Mouse (Mus musculus): ENCODE results near the gene Hnrnpd. TPM values are rescaled to one million over a fixed set of nuclear protein-coding genes. Genes with fewer than 3 reads are reported as not detected.
A peak's percentile ranks its signal among the peaks of the same experiment; 100 is the strongest.

Hnrnpd gene
- polyA plus RNA-seq, 1 experiment from 2014 or later: 253 TPM

DNA sequence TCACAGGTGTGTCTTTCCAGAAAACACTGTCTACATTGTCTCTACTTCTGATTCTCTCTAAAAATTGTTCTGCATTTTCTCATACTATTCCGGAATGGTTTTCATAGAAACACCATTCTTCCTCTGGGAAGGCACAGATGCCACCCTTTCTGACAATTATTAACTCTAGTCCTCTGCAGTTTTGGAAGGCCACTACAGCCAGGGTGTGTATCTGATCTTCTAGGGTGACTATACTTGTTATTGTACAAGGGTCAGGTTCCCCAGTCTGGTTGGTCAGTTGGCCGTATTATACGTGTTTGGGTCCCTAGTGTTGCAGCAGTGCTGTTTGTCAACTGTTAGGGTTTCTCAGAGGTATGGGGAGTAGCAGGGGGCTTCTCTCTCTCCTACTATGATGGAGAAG lies 15.9 kb upstream of the Hnrnpd start:
- DNase-seq (ENCODE audit: low spot score): no peak
- 91% methylated on average over 3 of the region's 3 CpGs for WGBS
- H3K9me3 ChIP-seq: no peaks in the 10 kb centered on the region

DNA sequence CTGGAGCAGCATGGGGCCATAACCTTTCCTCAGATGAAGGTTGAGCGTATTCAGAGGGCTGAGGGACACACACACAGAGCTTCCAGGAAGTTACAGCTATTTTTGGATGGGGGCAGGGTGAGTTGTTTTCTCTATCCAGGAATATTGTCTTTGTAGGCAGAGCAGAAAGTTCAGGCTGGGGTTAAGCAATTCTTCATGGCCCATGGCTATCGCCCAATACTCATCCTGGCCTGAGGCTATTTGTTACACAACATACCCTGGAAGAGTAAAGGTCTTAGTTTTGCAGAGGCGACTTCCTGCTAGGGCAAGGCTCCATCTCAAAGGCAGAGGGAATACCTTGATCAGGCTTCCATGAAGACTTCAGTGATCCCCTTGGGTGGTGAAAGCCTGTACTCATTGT lies 15.4 kb upstream of the Hnrnpd start:
- 78% methylated on average over 3 of the region's 3 CpGs for WGBS
- no peak for DNase-seq (ENCODE audit: low spot score)
- no peaks in the 10 kb centered on the region for H3K27me3 ChIP-seq (replicated peaks; ENCODE audit: low read depth, poor library complexity, severe bottlenecking)
- no peak overlapping the region for H3K4me3 ChIP-seq
- no peak overlapping the region for H3K27ac ChIP-seq (replicated peaks)
- H3K4me1 ChIP-seq: no peaks in the 10 kb centered on the region
- H3K36me3 ChIP-seq (replicated peaks): no peaks in the 10 kb centered on the region
- H3K9me3 ChIP-seq: no peaks in the 10 kb centered on the region

More for the DNA sequence above, 15.9 kb upstream of the Hnrnpd start:
- Histone ChIP-seq H3K4me1 (no peaks in the 10 kb centered on the region), H3K36me3 (replicated peaks) (no peaks in the 10 kb centered on the region), H3K27me3 (replicated peaks; ENCODE audit: low read depth, poor library complexity, severe bottlenecking) (no peaks in the 10 kb centered on the region), H3K4me3 (no peak overlapping the region), H3K27ac (replicated peaks) (no peak overlapping the region)

DNA sequence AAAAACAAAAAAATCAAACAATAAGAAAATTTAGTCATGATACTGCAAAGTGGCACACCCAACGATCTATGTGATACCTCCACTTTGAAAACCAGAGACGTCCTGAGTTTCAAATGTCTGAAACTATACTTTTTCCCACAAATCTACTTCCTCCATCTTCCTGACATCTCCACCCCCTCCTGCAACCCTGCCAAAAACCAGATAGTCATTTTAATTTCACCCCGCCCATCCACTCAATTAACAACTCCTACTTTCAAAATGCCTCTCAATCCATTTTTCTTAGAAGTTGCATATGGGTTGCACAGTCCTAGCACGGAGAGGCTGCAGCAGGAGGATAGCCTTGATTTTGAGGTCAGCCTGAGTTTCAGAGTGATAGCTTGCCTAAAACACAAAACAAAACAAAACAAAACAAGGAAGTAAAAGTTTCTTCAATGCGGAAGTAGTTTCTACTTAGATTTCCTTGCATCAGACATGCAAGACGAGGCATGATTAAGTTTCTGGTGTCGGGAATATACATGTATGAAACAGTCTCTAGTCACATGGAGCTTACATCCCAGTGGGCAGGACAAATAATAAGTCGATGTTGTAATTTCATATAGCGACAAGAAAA lies 4.8 kb upstream of the Hnrnpd start:
- DNase-seq (ENCODE audit: low spot score): no peak

GRCm38 (mm10) chr5:99977516-99978301 lies 1.0 kb downstream of the Hnrnpd start:
- H3K36me3 ChIP-seq (replicated peaks): peaks cover 40% of the 10 kb centered on the region
- H3K9me3 ChIP-seq: peaks cover 2% of the 10 kb centered on the region; the same call in 1 of the 2 replicates
- peak overlapping the region; percentile 100 for H3K27ac ChIP-seq (replicated peaks)
- no peaks in the 10 kb centered on the region for H3K27me3 ChIP-seq (replicated peaks; ENCODE audit: low read depth, poor library complexity, severe bottlenecking)
- peaks cover 33% of the 10 kb centered on the region for H3K4me1 ChIP-seq
- 2% methylated on average over 47 of the region's 50 CpGs for WGBS
- H3K4me3 ChIP-seq: peak overlapping the region; percentile 97
- DNase-seq (ENCODE audit: low spot score): peak; percentile 90

More for the DNA sequence above, 4.8 kb upstream of the Hnrnpd start:
- Histone ChIP-seq H3K27ac (replicated peaks) (no peak overlapping the region), H3K27me3 (replicated peaks; ENCODE audit: low read depth, poor library complexity, severe bottlenecking) (no peaks in the 10 kb centered on the region), H3K4me3 (no peak overlapping the region), H3K4me1 (peaks cover 5% of the 10 kb centered on the region), H3K36me3 (replicated peaks) (peaks cover 6% of the 10 kb centered on the region), H3K9me3 (peaks cover 2% of the 10 kb centered on the region; the same call in 1 of the 2 replicates)
- 92% methylated on average over 9 of the region's 9 CpGs for WGBS

DNA sequence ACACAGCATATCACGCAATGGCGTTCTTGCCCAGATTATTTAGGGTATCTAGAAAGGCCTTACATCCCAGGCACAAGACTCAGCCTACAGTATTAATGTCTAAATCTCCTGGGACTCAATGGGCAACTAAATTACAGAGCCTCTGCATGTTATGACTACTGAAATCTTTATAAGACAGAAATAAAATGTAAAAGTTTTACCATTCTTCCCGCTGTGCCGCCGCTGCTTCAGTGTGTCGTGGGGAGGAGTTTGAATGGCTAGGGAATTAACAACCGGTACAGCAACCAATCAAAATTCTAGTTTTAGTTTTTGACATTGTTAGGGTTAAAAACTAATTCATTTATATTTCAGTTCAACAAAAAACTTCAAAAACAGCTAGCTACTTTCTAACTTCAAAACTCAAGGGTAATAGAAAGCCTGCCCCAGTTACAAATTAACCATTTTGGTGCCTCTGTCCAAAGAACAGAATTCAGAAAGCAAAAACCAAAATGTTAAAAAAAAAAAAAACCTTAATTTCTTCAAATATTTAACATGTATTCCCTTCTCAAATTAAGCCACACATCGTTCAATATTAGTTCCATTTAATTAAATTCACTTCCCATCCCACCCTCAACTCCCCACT lies 2.3 kb downstream of the Hnrnpd start:
- 33% methylated on average over 8 of the region's 8 CpGs for WGBS
- Histone ChIP-seq H3K4me3 (peak overlapping the region; percentile 97), H3K27ac (replicated peaks) (peak overlapping the region; percentile 100), H3K36me3 (replicated peaks) (peaks cover 53% of the 10 kb centered on the region), H3K4me1 (peaks cover 33% of the 10 kb centered on the region), H3K27me3 (replicated peaks; ENCODE audit: low read depth, poor library complexity, severe bottlenecking) (no peaks in the 10 kb centered on the region), H3K9me3 (peaks cover 2% of the 10 kb centered on the region; the same call in 1 of the 2 replicates)
- DNase-seq (ENCODE audit: low spot score): no peak

- peaks cover 2% of the 10 kb centered on the region; the same call in 1 of the 2 replicates for H3K9me3 ChIP-seq
- H3K4me3 ChIP-seq: peak overlapping the region; percentile 97
- H3K27ac ChIP-seq (replicated peaks): no peak overlapping the region
- H3K27me3 ChIP-seq (replicated peaks; ENCODE audit: low read depth, poor library complexity, severe bottlenecking): no peaks in the 10 kb centered on the region
- H3K36me3 ChIP-seq (replicated peaks): peaks cover 58% of the 10 kb centered on the region
- peaks cover 33% of the 10 kb centered on the region for H3K4me1 ChIP-seq
- WGBS: 85% methylated on average over 1 of the region's 1 CpGs
- no peak for DNase-seq (ENCODE audit: low spot score)
These were observed 3.0 kb downstream of the Hnrnpd start for GRCm38 (mm10) chr5:99975776-99976175.

GRCm38 (mm10) chr5:99975061-99975460 lies 3.7 kb downstream of the Hnrnpd start:
- no peaks in the 10 kb centered on the region for H3K27me3 ChIP-seq (replicated peaks; ENCODE audit: low read depth, poor library complexity, severe bottlenecking)
- WGBS: 78% methylated on average over 4 of the region's 4 CpGs
- no peak for DNase-seq (ENCODE audit: low spot score)
- peak overlapping the region; percentile 97 for H3K4me3 ChIP-seq
- H3K27ac ChIP-seq (replicated peaks): no peak overlapping the region
- peaks cover 61% of the 10 kb centered on the region for H3K36me3 ChIP-seq (replicated peaks)
- H3K9me3 ChIP-seq: no peaks in the 10 kb centered on the region
- peaks cover 33% of the 10 kb centered on the region for H3K4me1 ChIP-seq

- Histone ChIP-seq H3K9me3 (no peaks in the 10 kb centered on the region), H3K27me3 (replicated peaks; ENCODE audit: low read depth, poor library complexity, severe bottlenecking) (no peaks in the 10 kb centered on the region), H3K36me3 (replicated peaks) (peaks cover 71% of the 10 kb centered on the region), H3K4me1 (peaks cover 28% of the 10 kb centered on the region), H3K27ac (replicated peaks) (no peak overlapping the region), H3K4me3 (peak overlapping the region; percentile 25; the same call in 1 of the 2 replicates)
- DNase-seq (ENCODE audit: low spot score): no peak
- 37% methylated on average over 2 of the region's 2 CpGs for WGBS
These were observed 4.8 kb downstream of the Hnrnpd start for GRCm38 (mm10) chr5:99973941-99974340.

DNA sequence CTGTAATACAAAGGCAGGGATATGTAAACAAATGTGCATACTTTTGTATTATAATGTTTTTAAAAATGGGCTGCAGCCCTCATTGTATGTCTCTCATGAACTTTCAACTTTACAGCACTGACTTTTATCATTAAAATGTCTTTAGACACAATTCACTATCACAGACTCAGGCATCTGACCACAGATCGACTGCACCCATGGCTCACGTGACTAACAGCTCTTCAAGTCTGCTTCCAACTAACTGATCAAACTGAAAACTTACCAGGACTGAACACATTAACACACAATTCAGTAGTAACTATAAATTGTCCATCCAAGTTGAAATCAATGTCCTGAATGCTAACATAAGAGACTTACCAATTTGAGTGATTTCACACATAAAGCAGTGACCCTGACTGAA lies 18.8 kb downstream of the Hnrnpd start:
- WGBS: 89% methylated on average over 2 of the region's 2 CpGs
- peak; percentile 1 for DNase-seq (ENCODE audit: low spot score)
- H3K4me3 ChIP-seq: no peak overlapping the region
- H3K9me3 ChIP-seq: no peaks in the 10 kb centered on the region
- H3K4me1 ChIP-seq: no peaks in the 10 kb centered on the region
- H3K27ac ChIP-seq (replicated peaks): no peak overlapping the region
- H3K36me3 ChIP-seq (replicated peaks): peaks cover 83% of the 10 kb centered on the region
- H3K27me3 ChIP-seq (replicated peaks; ENCODE audit: low read depth, poor library complexity, severe bottlenecking): no peaks in the 10 kb centered on the region

GRCm38 (mm10) chr5:99959236-99959936 lies 19.4 kb downstream of the Hnrnpd start:
- DNase-seq (ENCODE audit: low spot score): peak; percentile 8
- no peak overlapping the region for H3K27ac ChIP-seq (replicated peaks)
- H3K27me3 ChIP-seq (replicated peaks; ENCODE audit: low read depth, poor library complexity, severe bottlenecking): no peaks in the 10 kb centered on the region
- 82% methylated on average over 2 of the region's 2 CpGs for WGBS
- peaks cover 77% of the 10 kb centered on the region for H3K36me3 ChIP-seq (replicated peaks)
- no peaks in the 10 kb centered on the region for H3K9me3 ChIP-seq
- H3K4me3 ChIP-seq: no peak overlapping the region
- H3K4me1 ChIP-seq: no peaks in the 10 kb centered on the region

DNA sequence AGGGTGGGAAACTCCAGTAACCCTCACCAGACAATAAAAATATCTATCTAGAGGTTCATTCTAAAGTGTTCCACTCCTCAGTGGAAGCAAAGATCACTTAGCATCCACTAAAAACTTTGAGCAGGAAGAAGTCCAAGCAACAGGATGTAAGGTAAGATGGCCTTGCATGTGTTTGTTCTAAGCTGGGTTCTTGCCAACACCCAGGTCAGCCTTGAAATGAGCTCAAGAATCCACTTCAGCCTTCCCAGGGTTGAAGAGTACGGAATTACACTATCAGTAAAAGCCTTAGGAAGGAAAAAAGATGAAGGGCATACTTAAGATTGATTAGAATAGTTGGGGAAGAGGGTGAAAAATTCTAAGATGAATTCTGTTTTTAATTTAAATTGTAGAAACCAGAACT lies 20.1 kb downstream of the Hnrnpd start:
- Histone ChIP-seq H3K4me3 (no peak overlapping the region), H3K9me3 (no peaks in the 10 kb centered on the region), H3K36me3 (replicated peaks) (peaks cover 74% of the 10 kb centered on the region), H3K27me3 (replicated peaks; ENCODE audit: low read depth, poor library complexity, severe bottlenecking) (no peaks in the 10 kb centered on the region), H3K4me1 (peaks cover 2% of the 10 kb centered on the region; the same call in 1 of the 2 replicates), H3K27ac (replicated peaks) (no peak overlapping the region)
- 94% methylated on average over 1 of the region's 1 CpGs for WGBS
- DNase-seq (ENCODE audit: low spot score): no peak

- WGBS: 34% methylated on average over 1 of the region's 1 CpGs
- no peak for DNase-seq (ENCODE audit: low spot score)
These were observed 24.9 kb downstream of the Hnrnpd start for GRCm38 (mm10) chr5:99953883-99954282.

More at GRCm38 (mm10) chr5:99953883-99954282, 24.9 kb downstream of the Hnrnpd start:
- Histone ChIP-seq H3K4me3 (no peak overlapping the region), H3K4me1 (peaks cover 5% of the 10 kb centered on the region; the same call in 1 of the 2 replicates), H3K27me3 (replicated peaks; ENCODE audit: low read depth, poor library complexity, severe bottlenecking) (no peaks in the 10 kb centered on the region), H3K9me3 (no peaks in the 10 kb centered on the region), H3K27ac (replicated peaks) (0 out of 2 replicates have a peak overlapping the region, but pooled peaks have one; percentile 3), H3K36me3 (replicated peaks) (peaks cover 49% of the 10 kb centered on the region)

Measured in embryonic facial prominence, embryonic 10.5 days (tissue).